Mouse (Mus musculus): ENCODE data around the gene Snca. TPM values are rescaled to one million over a fixed set of nuclear protein-coding genes. Genes with fewer than 3 reads are reported as not detected.

Snca gene
- polyA plus RNA-seq, 1 experiment from 2014 or later: 5.8 TPM

DNA sequence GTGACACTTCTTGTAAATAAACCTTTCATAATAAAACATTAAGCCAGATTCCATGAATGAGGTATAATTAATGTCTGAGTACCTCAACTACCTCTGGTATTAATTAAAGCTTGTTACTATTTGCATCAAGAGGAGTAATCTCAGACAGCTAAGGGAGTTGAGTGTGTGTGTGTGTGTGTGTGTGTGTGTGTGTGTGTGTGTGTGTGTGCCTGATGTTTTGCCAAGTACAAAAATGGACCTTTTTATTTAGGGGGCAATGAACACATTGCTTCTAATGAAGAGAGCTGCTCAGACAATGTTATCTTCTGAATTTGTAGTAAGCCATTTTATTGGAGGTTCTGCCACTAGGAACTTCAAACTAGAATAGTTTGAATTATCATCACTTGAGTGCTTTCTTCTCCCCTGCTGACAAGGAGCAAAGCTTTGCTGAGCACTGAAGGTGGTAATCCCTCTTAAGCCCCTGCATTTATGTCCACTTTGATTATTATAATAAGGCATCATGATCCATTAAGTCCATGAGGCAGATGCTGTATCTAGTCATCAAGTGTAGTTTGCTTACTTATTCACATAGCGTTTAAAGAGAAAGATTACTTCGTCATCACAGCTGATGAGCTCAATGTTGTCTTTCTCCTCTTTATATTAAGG, 88.1 kb downstream of the Snca start:
- no peak for TF ChIP-seq CTCF (IDR thresholded peaks at IDR 0.05; ENCODE audit: low read depth)
- no peaks in the 10 kb centered on the region for H3K4me1 ChIP-seq (replicated peaks; ENCODE audit: control insufficient read depth, insufficient read depth, low read length)
- H3K27ac ChIP-seq (ENCODE audit: low read depth, low read length): no peak overlapping the region
- WGBS: 82% methylated on average over 2 of the region's 2 CpGs
- H3K4me2 ChIP-seq (replicated peaks; ENCODE audit: low read depth): no peak overlapping the region
- H3K36me3 ChIP-seq (ENCODE audit: control insufficient read depth, insufficient read depth): no peaks in the 10 kb centered on the region
- no peak overlapping the region for H3K9ac ChIP-seq (ENCODE audit: low read depth, low read length)
- H3K9me3 ChIP-seq (ENCODE audit: control insufficient read depth): no peaks in the 10 kb centered on the region
- ATAC-seq: no peak
- H3K4me3 ChIP-seq (ENCODE audit: low read depth, low read length): no peak overlapping the region
- no peaks in the 10 kb centered on the region for H3K27me3 ChIP-seq (replicated peaks; ENCODE audit: control insufficient read depth, insufficient read depth, low read length)

DNA sequence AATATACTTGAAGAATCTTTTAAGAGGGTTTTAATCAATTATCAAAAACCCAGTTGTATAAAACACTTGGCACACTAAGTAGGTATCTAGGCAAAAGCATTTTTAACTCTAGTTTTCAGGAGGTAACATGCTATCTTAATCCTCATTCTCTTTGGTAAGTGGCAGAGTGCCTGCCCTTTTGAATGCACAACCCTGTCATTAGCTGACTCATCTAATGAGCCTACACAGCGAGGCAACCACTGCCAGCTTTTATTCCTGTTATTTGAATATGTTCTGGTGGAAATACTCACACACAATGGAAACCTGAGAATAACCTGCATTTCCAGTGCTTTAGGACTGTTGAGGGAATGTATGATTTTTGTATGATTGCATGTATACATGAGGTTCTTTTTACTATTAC, 89.9 kb downstream of the Snca start:
- no peaks in the 10 kb centered on the region for H3K4me1 ChIP-seq (replicated peaks; ENCODE audit: control insufficient read depth, insufficient read depth, low read length)
- no peaks in the 10 kb centered on the region for H3K9me3 ChIP-seq (ENCODE audit: control insufficient read depth)
- TF ChIP-seq CTCF (IDR thresholded peaks at IDR 0.05; ENCODE audit: low read depth): no peak
- H3K4me2 ChIP-seq (replicated peaks; ENCODE audit: low read depth): no peak overlapping the region
- H3K36me3 ChIP-seq (ENCODE audit: control insufficient read depth, insufficient read depth): no peaks in the 10 kb centered on the region
- no peak for ATAC-seq
- H3K27me3 ChIP-seq (replicated peaks; ENCODE audit: control insufficient read depth, insufficient read depth, low read length): no peaks in the 10 kb centered on the region
- H3K4me3 ChIP-seq (ENCODE audit: low read depth, low read length): no peak overlapping the region
- WGBS: 42% methylated on average over 1 of the region's 1 CpGs
- H3K9ac ChIP-seq (ENCODE audit: low read depth, low read length): no peak overlapping the region
- no peak overlapping the region for H3K27ac ChIP-seq (ENCODE audit: low read depth, low read length)

DNA sequence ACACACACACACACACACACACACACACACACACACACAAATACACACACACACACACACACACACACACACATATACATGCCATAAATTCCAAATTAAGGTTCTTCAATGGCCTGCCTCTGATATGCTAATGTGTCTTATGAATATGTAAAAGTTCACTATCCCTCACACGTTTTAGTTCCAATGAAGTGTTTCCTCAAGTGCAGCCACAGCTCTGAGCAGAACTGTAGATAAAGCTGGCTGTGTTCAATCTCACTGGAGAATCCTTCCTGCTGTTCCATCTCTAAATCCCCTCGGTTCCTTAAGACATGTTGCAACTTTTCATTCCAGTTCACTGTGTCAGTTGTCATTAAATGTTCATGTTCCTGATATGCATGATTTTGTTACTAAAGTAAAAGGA, 98.5 kb downstream of the Snca start:
- no peaks in the 10 kb centered on the region for H3K36me3 ChIP-seq (ENCODE audit: control insufficient read depth, insufficient read depth)
- no peaks in the 10 kb centered on the region for H3K4me1 ChIP-seq (replicated peaks; ENCODE audit: control insufficient read depth, insufficient read depth, low read length)
- H3K4me2 ChIP-seq (replicated peaks; ENCODE audit: low read depth): no peak overlapping the region
- no peaks in the 10 kb centered on the region for H3K9me3 ChIP-seq (ENCODE audit: control insufficient read depth)
- no peak overlapping the region for H3K27ac ChIP-seq (ENCODE audit: low read depth, low read length)
- no peak for TF ChIP-seq CTCF (IDR thresholded peaks at IDR 0.05; ENCODE audit: low read depth)
- H3K9ac ChIP-seq (ENCODE audit: low read depth, low read length): no peak overlapping the region
- ATAC-seq: no peak
- WGBS: 73% methylated on average over 2 of the region's 2 CpGs
- no peak overlapping the region for H3K4me3 ChIP-seq (ENCODE audit: low read depth, low read length)
- no peaks in the 10 kb centered on the region for H3K27me3 ChIP-seq (replicated peaks; ENCODE audit: control insufficient read depth, insufficient read depth, low read length)

DNA sequence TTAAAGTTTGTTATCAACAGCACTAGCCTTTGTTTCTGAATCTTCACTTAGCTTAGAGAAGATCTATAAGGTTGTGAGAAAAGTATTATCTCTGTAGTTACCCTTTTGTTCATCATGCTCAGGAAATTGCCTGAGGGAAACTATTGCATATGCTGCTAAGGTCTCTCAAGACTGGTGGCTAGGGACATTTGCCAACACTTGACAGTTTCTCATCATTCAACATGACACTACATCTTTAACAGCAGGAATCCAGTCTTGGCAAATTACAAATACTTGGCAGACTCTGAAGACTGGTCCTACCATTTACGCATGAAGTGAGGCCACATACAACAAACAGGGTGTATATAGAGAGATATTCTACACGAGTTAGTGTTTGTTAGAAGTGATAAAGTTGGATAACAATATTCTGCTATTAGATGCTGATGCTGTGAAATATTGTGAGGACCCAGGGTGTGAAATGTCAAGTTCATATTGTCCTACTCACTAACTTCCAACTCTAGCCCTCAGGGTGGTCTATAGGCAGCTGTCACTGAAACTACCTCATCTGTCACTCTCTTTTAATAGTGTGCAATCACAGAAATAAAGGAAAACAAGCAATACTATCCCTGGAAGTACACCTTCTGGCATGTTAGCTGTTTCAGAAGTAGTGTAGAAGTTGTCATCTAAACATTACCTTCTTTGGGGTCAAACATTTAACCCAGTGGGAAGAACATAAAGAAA, 105.4 kb downstream of the Snca start:
- ATAC-seq: no peak

GRCm38 (mm10) chr6:60717566-60717965, 112.1 kb downstream of the Snca start:
- Histone ChIP-seq H3K36me3 (ENCODE audit: control insufficient read depth, insufficient read depth) (no peaks in the 10 kb centered on the region), H3K9me3 (ENCODE audit: control insufficient read depth) (no peaks in the 10 kb centered on the region), H3K27me3 (replicated peaks; ENCODE audit: control insufficient read depth, insufficient read depth, low read length) (no peaks in the 10 kb centered on the region), H3K4me2 (replicated peaks; ENCODE audit: low read depth) (no peak overlapping the region), H3K9ac (ENCODE audit: low read depth, low read length) (no peak overlapping the region), H3K4me1 (replicated peaks; ENCODE audit: control insufficient read depth, insufficient read depth, low read length) (no peaks in the 10 kb centered on the region), H3K27ac (ENCODE audit: low read depth, low read length) (no peak overlapping the region), H3K4me3 (ENCODE audit: low read depth, low read length) (no peak overlapping the region)
- no peak for TF ChIP-seq CTCF (IDR thresholded peaks at IDR 0.05; ENCODE audit: low read depth)
- WGBS: 86% methylated on average over 3 of the region's 3 CpGs
- ATAC-seq: no peak

More for the DNA sequence above, 105.4 kb downstream of the Snca start:
- Histone ChIP-seq H3K27ac (ENCODE audit: low read depth, low read length) (no peak overlapping the region), H3K4me2 (replicated peaks; ENCODE audit: low read depth) (no peak overlapping the region), H3K36me3 (ENCODE audit: control insufficient read depth, insufficient read depth) (no peaks in the 10 kb centered on the region), H3K4me1 (replicated peaks; ENCODE audit: control insufficient read depth, insufficient read depth, low read length) (no peaks in the 10 kb centered on the region), H3K9ac (ENCODE audit: low read depth, low read length) (no peak overlapping the region), H3K27me3 (replicated peaks; ENCODE audit: control insufficient read depth, insufficient read depth, low read length) (no peaks in the 10 kb centered on the region), H3K4me3 (ENCODE audit: low read depth, low read length) (no peak overlapping the region), H3K9me3 (ENCODE audit: control insufficient read depth) (no peaks in the 10 kb centered on the region)
- no peak for TF ChIP-seq CTCF (IDR thresholded peaks at IDR 0.05; ENCODE audit: low read depth)
- WGBS: 63% methylated on average over 2 of the region's 2 CpGs

GRCm38 (mm10) chr6:60709997-60710471, 119.6 kb downstream of the Snca start:
- WGBS: 33% methylated on average over 2 of the region's 2 CpGs
- no peaks in the 10 kb centered on the region for H3K4me1 ChIP-seq (replicated peaks; ENCODE audit: control insufficient read depth, insufficient read depth, low read length)
- no peak overlapping the region for H3K4me3 ChIP-seq (ENCODE audit: low read depth, low read length)
- H3K9me3 ChIP-seq (ENCODE audit: control insufficient read depth): no peaks in the 10 kb centered on the region
- ATAC-seq: no peak
- H3K27ac ChIP-seq (ENCODE audit: low read depth, low read length): no peak overlapping the region
- H3K36me3 ChIP-seq (ENCODE audit: control insufficient read depth, insufficient read depth): no peaks in the 10 kb centered on the region
- TF ChIP-seq CTCF (IDR thresholded peaks at IDR 0.05; ENCODE audit: low read depth): no peak
- H3K9ac ChIP-seq (ENCODE audit: low read depth, low read length): no peak overlapping the region
- no peaks in the 10 kb centered on the region for H3K27me3 ChIP-seq (replicated peaks; ENCODE audit: control insufficient read depth, insufficient read depth, low read length)
- H3K4me2 ChIP-seq (replicated peaks; ENCODE audit: low read depth): no peak overlapping the region
